Mouse (Mus musculus): ENCODE results near the gene Smg6.

GRCm38 (mm10) chr11:75194850-75195461, 269.3 kb downstream of the Smg6 start:
- no peak for TF ChIP-seq POLR2A (IDR thresholded peaks at IDR 0.05; ENCODE audit: borderline replicate concordance, extremely low read depth, insufficient read depth, insufficient read length, poor library complexity, severe bottlenecking)
- TF ChIP-seq CTCF (IDR thresholded peaks at IDR 0.05; ENCODE audit: borderline replicate concordance, extremely low read depth, insufficient read depth, insufficient read length), result no peak

Measured in brain, embryonic 14.5 days (tissue).